Mouse (Mus musculus) liver, embryonic 16.5 days (tissue): ENCODE measurements at regions not wholly inside any gene's neighbourhood (a gene's known extent, or its start where the extent isn't known, plus 50 kb on each side); places are given as distances from the start of the nearest gene placed in this dataset.
A peak's percentile ranks its signal among the peaks of the same experiment; 100 is the strongest.

Experiments
- ATAC-seq: fragments of 200-750 bp; cut with Nextera tagmentation; 2 replicates; pipeline ENCODE4 v1.8.0; 2017; ENCODE audit warnings: low read depth, mild to moderate bottlenecking, moderate number of reproducible peaks, moderate library complexity
- H3K27ac ChIP-seq: fragments of 300-500 bp; sonication (generic); 2 replicates; pipeline ENCODE4 v1.5.1; 2014; ENCODE audit warnings: mild to moderate bottlenecking, low read length
- H3K27me3 ChIP-seq: fragments of 300-500 bp; sonication (generic); 2 replicates; pipeline ENCODE4 v1.6.1; 2014; ENCODE audit warnings: low read depth, low read length, mixed read lengths; ENCODE audit not compliant: control insufficient read depth, insufficient read depth
- H3K36me3 ChIP-seq: fragments of 300-500 bp; sonication (generic); 2 replicates; pipeline ENCODE4 v1.6.1; 2014; ENCODE audit warnings: mild to moderate bottlenecking; ENCODE audit not compliant: control insufficient read depth, insufficient read depth
- H3K4me1 ChIP-seq: fragments of 300-500 bp; sonication (generic); 2 replicates; pipeline ENCODE4 v1.6.1; 2014; ENCODE audit warnings: low read depth, low read length, mixed read lengths; ENCODE audit not compliant: control insufficient read depth
- H3K4me2 ChIP-seq: fragments of 300-500 bp; sonication (generic); 2 replicates; pipeline ENCODE4 v1.6.1; 2014; ENCODE audit warnings: low read depth, low read length, mixed read lengths
- H3K4me3 ChIP-seq: fragments of 300-500 bp; sonication (generic); 2 replicates; pipeline ENCODE4 v1.5.1; 2014; ENCODE audit warnings: low read depth, mild to moderate bottlenecking, low read length
- H3K9ac ChIP-seq: fragments of 300-500 bp; sonication (generic); 2 replicates; pipeline ENCODE4 v1.6.1; 2014; ENCODE audit warnings: low read depth, low read length
- H3K9me3 ChIP-seq: fragments of 300-500 bp; sonication (generic); replicated peaks from 2 replicates; pipeline ENCODE4 v1.6.1; 2016; ENCODE audit warnings: low read length; ENCODE audit not compliant: control insufficient read depth
- WGBS: fragments of 180-500 bp; shearing (Covaris S2); extraction: QIAGEN DNeasy Blood & Tissue Kit; methylation state at CpG from one replicate; pipeline ENCODE4 v1.1.7; 2014; ENCODE audit not compliant: insufficient replicate concordance; 5-methylcytosine and 5-hydroxymethylcytosine counted together

DNA sequence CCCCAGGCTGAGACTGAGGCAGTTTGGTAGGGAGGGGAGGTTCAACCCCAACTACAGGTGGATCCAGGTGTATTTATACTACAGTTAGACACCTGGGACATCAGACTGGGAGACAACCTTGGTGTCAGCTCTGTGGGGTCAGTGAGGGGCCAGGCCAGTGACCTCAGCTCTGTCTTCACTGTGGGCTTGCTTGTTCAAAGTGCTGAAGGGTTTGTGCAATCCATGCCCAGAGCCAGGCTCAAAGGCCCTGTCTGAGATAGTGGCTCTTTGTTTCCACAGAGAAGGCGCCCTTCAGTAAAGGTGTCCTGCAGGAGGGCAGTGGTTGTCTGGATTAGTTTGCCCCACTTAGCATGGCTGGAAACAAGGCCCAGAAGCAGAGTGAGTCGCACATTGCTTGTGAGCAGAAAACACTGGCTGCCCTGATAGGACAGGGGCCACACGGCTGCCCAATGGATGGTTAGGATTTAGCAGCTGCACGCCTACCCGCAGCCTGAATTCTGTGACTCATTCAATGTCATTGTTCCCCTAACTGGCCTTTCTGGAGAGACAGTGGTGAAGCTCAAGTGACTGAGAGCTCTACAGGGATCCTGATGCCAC lies 154.7 kb downstream of the Cdh26 start:
- Histone ChIP-seq H3K9me3 (no peaks in the 10 kb centered on the region), H3K27ac (no peak overlapping the region), H3K4me3 (no peak overlapping the region), H3K27me3 (no peaks in the 10 kb centered on the region), H3K36me3 (no peaks in the 10 kb centered on the region), H3K4me1 (no peaks in the 10 kb centered on the region), H3K9ac (no peak overlapping the region), H3K4me2 (no peak overlapping the region)
- peak; percentile 75 for ATAC-seq
- 64% methylated on average over 5 of the region's 5 CpGs for WGBS

DNA sequence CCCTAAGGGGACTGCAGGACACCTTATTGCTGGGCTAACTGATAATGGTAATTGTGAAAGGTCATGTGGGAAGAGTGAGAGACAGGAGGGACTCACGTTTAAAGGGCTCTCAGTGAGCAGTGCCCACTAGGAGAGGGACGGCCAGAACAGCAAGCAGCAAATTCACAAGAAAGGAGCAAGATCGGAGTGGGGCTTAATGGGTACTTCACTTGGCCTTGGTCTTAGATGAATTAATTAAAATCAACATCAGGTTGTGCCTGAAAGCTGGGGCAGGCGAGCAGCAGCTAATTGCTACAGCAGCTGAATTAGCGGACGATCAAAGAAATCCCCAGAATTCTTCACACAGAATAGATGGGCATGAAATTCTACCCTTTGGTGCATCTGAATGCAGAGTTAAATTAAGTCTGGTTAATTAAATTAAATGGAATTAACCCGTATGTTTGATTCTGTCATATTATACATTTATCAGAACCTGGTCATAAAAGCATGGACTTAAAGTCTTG lies 156.9 kb downstream of the Cdh26 start:
- whole genome bisulfite sequencing, result 53% methylated on average over 7 of the region's 7 CpGs

DNA sequence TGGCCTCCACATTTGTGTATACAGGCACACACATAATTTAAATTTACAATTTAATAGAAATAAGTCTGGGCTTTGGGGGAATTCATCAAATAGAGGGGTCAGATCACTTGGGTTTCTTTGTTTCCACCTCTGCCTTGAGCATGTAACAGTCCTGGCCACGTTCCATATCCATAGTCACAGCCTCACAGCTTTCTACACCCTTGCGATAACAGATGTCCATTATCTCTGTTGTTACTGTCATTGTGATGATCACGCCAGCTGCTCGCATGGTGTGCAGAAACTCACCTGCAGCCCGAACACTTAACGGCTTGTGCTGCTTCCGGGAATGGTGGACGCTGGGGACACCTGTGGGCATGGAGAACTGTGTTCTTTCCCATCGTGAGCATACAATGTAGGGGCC lies 163.4 kb downstream of the Cdh26 start:
- Histone ChIP-seq H3K36me3 (no peaks in the 10 kb centered on the region), H3K4me1 (no peaks in the 10 kb centered on the region; the same call in none of the 2 replicates), H3K27ac (no peak overlapping the region), H3K9me3 (no peaks in the 10 kb centered on the region), H3K9ac (no peak overlapping the region), H3K4me3 (no peak overlapping the region), H3K27me3 (no peaks in the 10 kb centered on the region), H3K4me2 (no peak overlapping the region)
- WGBS, result 44% methylated on average over 9 of the region's 9 CpGs
- no peak for ATAC-seq

More for the DNA sequence above, 156.9 kb downstream of the Cdh26 start:
- H3K4me1 ChIP-seq, result no peaks in the 10 kb centered on the region
- no peak overlapping the region for H3K4me2 ChIP-seq
- H3K27ac ChIP-seq, result no peak overlapping the region
- no peak overlapping the region for H3K9ac ChIP-seq
- H3K4me3 ChIP-seq, result no peak overlapping the region
- H3K27me3 ChIP-seq, result no peaks in the 10 kb centered on the region
- no peaks in the 10 kb centered on the region for H3K36me3 ChIP-seq
- no peaks in the 10 kb centered on the region for H3K9me3 ChIP-seq
- no peak for ATAC-seq

DNA sequence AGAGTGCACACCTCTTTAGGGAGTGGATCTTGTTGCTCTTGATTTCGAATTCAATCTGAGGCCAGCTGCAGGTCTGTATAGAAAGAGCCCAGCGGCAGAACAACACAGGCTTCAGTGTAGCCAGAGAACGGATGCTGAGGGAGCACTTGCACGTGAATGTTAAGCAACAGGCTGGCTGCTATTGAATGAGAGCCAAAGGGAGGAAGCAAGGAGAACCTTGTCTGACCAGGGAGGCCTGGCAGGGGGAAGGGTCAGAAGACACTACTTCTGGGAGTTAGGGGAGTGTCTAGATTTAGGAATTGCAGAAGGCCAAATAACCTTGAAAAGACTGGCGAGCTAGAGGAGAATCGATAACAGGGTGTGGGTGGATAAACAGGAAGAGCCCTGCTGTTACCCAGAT lies 163.8 kb downstream of the Cdh26 start:
- Histone ChIP-seq H3K4me2 (no peak overlapping the region), H3K9ac (no peak overlapping the region), H3K4me1 (no peaks in the 10 kb centered on the region; the same call in none of the 2 replicates), H3K27me3 (no peaks in the 10 kb centered on the region), H3K27ac (no peak overlapping the region), H3K9me3 (no peaks in the 10 kb centered on the region), H3K36me3 (no peaks in the 10 kb centered on the region), H3K4me3 (no peak overlapping the region)
- 22% methylated on average over 6 of the region's 6 CpGs for WGBS
- ATAC-seq, result peak; percentile 24; the same call in 1 of the 2 replicates

DNA sequence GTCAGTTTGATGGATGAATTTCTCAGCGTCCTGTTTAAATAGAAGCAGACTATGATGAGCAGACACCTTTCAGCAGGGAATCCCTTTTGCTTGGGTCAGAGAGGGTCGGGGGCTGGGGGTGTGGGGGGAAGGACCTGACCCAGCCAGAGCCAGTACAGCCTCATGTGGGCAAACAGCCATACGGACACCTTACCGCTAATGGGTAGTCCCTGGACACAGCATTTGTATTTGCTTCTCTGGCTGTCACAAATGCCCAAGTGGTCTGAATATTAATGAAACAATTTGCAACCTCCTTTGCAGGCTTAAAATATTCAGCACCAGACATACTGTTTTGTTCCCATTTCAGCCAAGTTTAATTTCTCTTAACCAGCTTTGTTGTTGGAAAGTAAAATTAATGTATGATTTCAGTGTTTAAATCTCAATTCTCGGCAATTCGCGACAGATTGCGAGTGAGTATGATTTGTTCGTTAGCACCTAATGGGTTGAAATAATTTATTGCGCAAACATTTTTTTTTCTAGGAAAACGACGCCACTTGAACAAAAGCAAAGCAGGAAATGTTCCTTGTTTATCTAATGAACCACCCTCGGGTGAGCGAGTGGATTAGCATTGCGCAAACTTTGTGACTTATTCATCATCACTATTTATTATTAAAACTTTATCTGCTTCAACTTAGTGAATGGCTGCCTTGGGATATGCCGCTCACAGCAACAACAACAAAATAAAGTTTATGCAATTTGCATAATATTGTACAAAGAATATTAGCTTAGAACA lies 166.2 kb downstream of the Cdh26 start:
- no peaks in the 10 kb centered on the region; the same call in none of the 2 replicates for H3K4me1 ChIP-seq
- no peak overlapping the region for H3K9ac ChIP-seq
- no peaks in the 10 kb centered on the region for H3K27me3 ChIP-seq
- H3K4me2 ChIP-seq, result no peak overlapping the region
- H3K27ac ChIP-seq, result no peak overlapping the region
- H3K9me3 ChIP-seq, result no peaks in the 10 kb centered on the region
- WGBS, result 48% methylated on average over 16 of the region's 16 CpGs
- no peak overlapping the region for H3K4me3 ChIP-seq
- ATAC-seq, result no peak
- no peaks in the 10 kb centered on the region for H3K36me3 ChIP-seq

DNA sequence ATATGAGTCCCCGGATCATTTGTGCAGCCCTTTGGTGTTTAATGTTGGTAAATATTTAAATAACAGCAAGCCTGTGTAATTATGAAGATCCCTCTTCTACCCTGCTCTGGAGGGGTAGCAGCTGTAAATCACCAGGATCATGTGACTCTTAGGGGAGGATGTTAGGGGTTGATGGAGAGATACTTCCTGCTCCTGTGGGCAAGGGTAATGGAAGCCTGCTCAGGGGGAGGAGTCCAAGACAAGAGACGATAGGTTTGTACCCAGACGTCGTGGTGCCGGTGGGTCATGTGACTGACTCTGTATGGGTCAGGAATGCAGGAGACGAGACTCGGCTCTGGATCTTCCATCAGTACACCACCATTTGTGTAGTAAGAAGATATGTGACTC lies 166.7 kb downstream of the Cdh26 start:
- H3K9me3 ChIP-seq, result no peaks in the 10 kb centered on the region
- no peak overlapping the region for H3K27ac ChIP-seq
- H3K27me3 ChIP-seq, result no peaks in the 10 kb centered on the region
- no peaks in the 10 kb centered on the region; the same call in none of the 2 replicates for H3K4me1 ChIP-seq
- H3K9ac ChIP-seq, result no peak overlapping the region
- no peak overlapping the region for H3K4me3 ChIP-seq
- WGBS, result 55% methylated on average over 7 of the region's 7 CpGs
- H3K36me3 ChIP-seq, result no peaks in the 10 kb centered on the region
- ATAC-seq, result no peak
- H3K4me2 ChIP-seq, result no peak overlapping the region

DNA sequence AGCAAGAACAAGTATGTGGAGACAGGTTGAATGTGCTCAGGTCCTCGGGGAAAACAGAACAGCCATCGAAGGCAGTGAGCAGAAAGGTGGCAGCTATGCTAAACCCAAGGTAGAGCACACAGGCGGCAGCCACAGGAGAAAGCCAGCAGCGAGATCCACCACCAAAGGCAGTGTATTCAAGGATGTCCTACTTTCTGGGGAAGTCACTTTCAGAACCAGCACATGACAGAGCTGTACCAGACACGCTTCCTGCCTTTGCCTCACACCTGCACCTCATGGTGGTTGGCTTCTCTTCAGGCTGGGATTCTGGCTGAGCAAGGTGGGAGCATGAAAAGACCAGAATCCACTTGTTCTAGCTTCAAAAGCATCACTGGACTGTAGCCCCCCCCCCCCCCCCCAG lies 168.0 kb downstream of the Cdh26 start:
- no peak overlapping the region for H3K4me3 ChIP-seq
- no peak for ATAC-seq
- 67% methylated on average over 5 of the region's 5 CpGs for WGBS

DNA sequence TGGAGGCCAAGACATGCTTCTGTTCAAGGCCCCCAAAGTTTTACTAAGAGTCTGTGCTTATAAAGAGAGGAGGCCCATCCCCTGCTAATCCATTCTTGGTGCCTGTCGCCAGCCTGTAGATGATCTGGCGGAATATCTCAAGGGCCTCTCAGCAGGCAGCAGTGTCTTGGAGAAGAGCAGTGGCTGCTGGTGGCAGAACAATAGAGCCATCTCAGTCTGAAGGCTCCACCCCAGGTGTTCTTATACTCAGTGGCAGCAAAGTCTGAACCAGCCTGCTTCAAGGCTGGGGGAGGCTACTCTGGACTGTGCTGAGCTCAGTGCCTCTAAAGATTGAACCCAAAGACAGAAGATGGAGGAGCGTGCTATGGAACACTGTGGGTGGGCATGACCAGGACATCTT lies 168.5 kb downstream of the Cdh26 start:
- H3K27ac ChIP-seq, result no peak overlapping the region
- H3K4me1 ChIP-seq, result no peaks in the 10 kb centered on the region; the same call in none of the 2 replicates
- H3K4me3 ChIP-seq, result no peak overlapping the region
- WGBS, result 75% methylated on average over 3 of the region's 3 CpGs
- H3K9me3 ChIP-seq, result no peaks in the 10 kb centered on the region
- H3K27me3 ChIP-seq, result no peaks in the 10 kb centered on the region
- no peak overlapping the region for H3K4me2 ChIP-seq
- H3K9ac ChIP-seq, result no peak overlapping the region
- no peaks in the 10 kb centered on the region for H3K36me3 ChIP-seq
- ATAC-seq, result no peak

More for the DNA sequence above, 168.0 kb downstream of the Cdh26 start:
- no peaks in the 10 kb centered on the region for H3K27me3 ChIP-seq
- H3K4me2 ChIP-seq, result no peak overlapping the region
- H3K9ac ChIP-seq, result no peak overlapping the region
- no peak overlapping the region for H3K27ac ChIP-seq
- no peaks in the 10 kb centered on the region for H3K36me3 ChIP-seq
- no peaks in the 10 kb centered on the region for H3K9me3 ChIP-seq
- H3K4me1 ChIP-seq, result no peaks in the 10 kb centered on the region; the same call in none of the 2 replicates

DNA sequence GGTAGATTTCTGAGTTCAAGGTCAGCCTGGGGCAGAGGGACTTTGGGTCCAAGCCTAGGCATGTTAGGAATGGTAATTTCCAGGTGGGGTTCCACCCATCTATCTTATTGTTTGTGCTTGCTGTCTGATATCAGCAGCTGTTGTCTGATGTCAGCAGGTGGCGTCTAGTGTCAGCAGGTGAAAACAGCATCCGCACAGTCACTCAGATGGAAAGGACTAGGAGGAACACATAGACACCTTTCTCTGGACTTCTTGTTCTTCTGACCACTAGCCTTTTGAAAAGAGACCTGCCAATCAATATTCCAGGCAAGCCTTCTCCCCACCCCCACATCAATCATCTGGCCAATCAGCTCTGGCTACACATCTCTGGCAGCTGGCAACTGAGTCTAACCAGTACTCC lies 173.1 kb downstream of the Cdh26 start:
- no peak for ATAC-seq
- Histone ChIP-seq H3K27ac (no peak overlapping the region), H3K9ac (no peak overlapping the region), H3K36me3 (no peaks in the 10 kb centered on the region), H3K4me3 (no peak overlapping the region), H3K27me3 (no peaks in the 10 kb centered on the region), H3K9me3 (no peaks in the 10 kb centered on the region), H3K4me1 (no peaks in the 10 kb centered on the region), H3K4me2 (no peak overlapping the region)
- WGBS, result 59% methylated on average over 2 of the region's 2 CpGs
